Mouse (Mus musculus): ENCODE results near the gene Stub1. TPM values are rescaled to one million over a fixed set of nuclear protein-coding genes. Genes with fewer than 3 reads are reported as not detected.

Stub1 gene
- polyA plus RNA-seq, 2 experiments from 2014 or later = 170 to 205 TPM

Other genes starting within 250 kb of the Stub1 start
- not detected for gene Gng13, start 116.2 kb downstream of the Stub1 start, polyA plus RNA-seq (2017; shearing (Covaris generic))
- 10 to 100 TPM in 1 of 2 experiments, 1 to 10 TPM in 1; 3.8 to 12.3 TPM for gene Chtf18, start 106.0 kb downstream of the Stub1 start, polyA plus RNA-seq (2017; shearing (Covaris generic))
- gene Rpusd1, start 105.7 kb downstream of the Stub1 start, polyA plus RNA-seq (2017; shearing (Covaris generic)) = 10 to 100 TPM; 13.9 to 16.7 TPM
- gene Mslnl, start 97.4 kb downstream of the Stub1 start, polyA plus RNA-seq (2017; shearing (Covaris generic)) = under 1 TPM in 1 of 2 experiments, not detected in 1; 0.73 TPM
- under 1 TPM in 1 of 2 experiments, not detected in 1; 0.98 TPM for gene Msln, start 79.0 kb downstream of the Stub1 start, polyA plus RNA-seq (2017; shearing (Covaris generic))
- 10 to 100 TPM; 27.7 to 32.5 TPM for gene Narfl, start 59.6 kb downstream of the Stub1 start, polyA plus RNA-seq (2017; shearing (Covaris generic))
- gene Haghl, start 47.7 kb downstream of the Stub1 start, polyA plus RNA-seq (2017; shearing (Covaris generic)) = 10 to 100 TPM; 34.3 to 47.7 TPM
- gene Ccdc78, start 46.8 kb downstream of the Stub1 start, polyA plus RNA-seq (2017; shearing (Covaris generic)) = 1 to 10 TPM in 1 of 2 experiments, under 1 TPM in 1; 0.89 to 1.4 TPM
- 100 to 1,000 TPM; 231 to 239 TPM for gene Fam173a, start 40.5 kb downstream of the Stub1 start, polyA plus RNA-seq (2017; shearing (Covaris generic))
- gene AC134908.4, start 37.7 kb downstream of the Stub1 start, polyA plus RNA-seq (2017; shearing (Covaris generic)) = 1 to 10 TPM in 1 of 2 experiments, not detected in 1; 1.1 TPM
- 10 to 100 TPM; 34.1 to 40.4 TPM for gene Metrn, start 36.3 kb downstream of the Stub1 start, polyA plus RNA-seq (2017; shearing (Covaris generic))
- gene Fbxl16, start 24.3 kb downstream of the Stub1 start, polyA plus RNA-seq (2017; shearing (Covaris generic)) = under 1 TPM; 0.16 to 0.60 TPM
- gene Wdr24, start 9.8 kb downstream of the Stub1 start, polyA plus RNA-seq (2017; shearing (Covaris generic)) = 10 to 100 TPM; 31.4 to 36.3 TPM
- gene Jmjd8, start 4.5 kb downstream of the Stub1 start, polyA plus RNA-seq (2017; shearing (Covaris generic)) = 10 to 100 TPM; 32.9 to 33.5 TPM
- gene Rhbdl1, start 3.9 kb upstream of the Stub1 start, polyA plus RNA-seq (2017; shearing (Covaris generic)) = 1 to 10 TPM; 1.6 to 1.7 TPM
- 1 to 10 TPM; 1.4 to 2.6 TPM for gene Gm20683, start 8.4 kb upstream of the Stub1 start, polyA plus RNA-seq (2017; shearing (Covaris generic))
- 10 to 100 TPM; 42.2 to 46.5 TPM for gene Rhot2, start 11.4 kb upstream of the Stub1 start, polyA plus RNA-seq (2017; shearing (Covaris generic))
- gene Wdr90, start 28.1 kb upstream of the Stub1 start, polyA plus RNA-seq (2017; shearing (Covaris generic)) = 10 to 100 TPM in 1 of 2 experiments, 1 to 10 TPM in 1; 9.2 to 16.3 TPM
- 1 to 10 TPM; 1.1 to 5.7 TPM for gene Mcrip2, start 35.4 kb upstream of the Stub1 start, polyA plus RNA-seq (2017; shearing (Covaris generic))
- gene Mettl26, start 41.7 kb upstream of the Stub1 start, polyA plus RNA-seq (2017; shearing (Covaris generic)) = 10 to 100 TPM; 80.3 to 84.0 TPM
- gene Wfikkn1, start 47.5 kb upstream of the Stub1 start, polyA plus RNA-seq (2017; shearing (Covaris generic)) = 1 to 10 TPM; 1.4 to 2.0 TPM
- 10 to 100 TPM; 30.1 to 34.5 TPM for gene Rab40c, start 86.3 kb upstream of the Stub1 start, polyA plus RNA-seq (2017; shearing (Covaris generic))
- 10 to 100 TPM; 50.7 to 66.9 TPM for gene Pigq, start 111.5 kb upstream of the Stub1 start, polyA plus RNA-seq (2017; shearing (Covaris generic))
- gene Nhlrc4, start 111.6 kb upstream of the Stub1 start, polyA plus RNA-seq (2017; shearing (Covaris generic)) = not detected
- not detected for gene A930017K11Rik, start 119.2 kb upstream of the Stub1 start, polyA plus RNA-seq (2017; shearing (Covaris generic))
- gene Capn15, start 152.4 kb upstream of the Stub1 start, polyA plus RNA-seq (2017; shearing (Covaris generic)) = 10 to 100 TPM; 26.6 to 29.0 TPM
- gene Rab11fip3, start 236.2 kb upstream of the Stub1 start, polyA plus RNA-seq (2017; shearing (Covaris generic)) = 10 to 100 TPM; 12.8 to 16.0 TPM

All from inflammation-experienced regulatory T-cells (primary cell).